30 mouse cellular contexts compared by ENCODE assay signal in genomic region chr13:115171347-115172062, GRCm38 (mm10).
DNase-seq lines count a peak whose midpoint lies in the region; ATAC-seq and TF ChIP-seq lines count a peak whose summit lies in the region.
"Had no signal": no experiment of that assay in that cellular context is flagged by ENCODE, and none has a peak within 500 bp of the region (broad histone marks: within the 10 kb centered on the region; RNA-seq: fewer than 3 reads in every experiment).

No protein-coding gene starts in this region.

- ATAC-seq in lung, embryonic 14.5 days (ENCODE audit: insufficient read depth), result no peak
- peak; percentile 36 for ATAC-seq in activated CD4-positive, CD25-positive, alpha-beta regulatory T cell, adult 4 months
- ATAC-seq in megakaryocyte progenitor cell, adult 5-6 weeks (replicated peaks; ENCODE audit: poor library complexity), result peak; percentile 46; the same call in 1 of the 2 replicates
- ATAC-seq: forebrain, embryonic 15.5 days; intestine, embryonic 16.5 days; midbrain, embryonic 15.5 days had no signal

- DNase-seq in lung, embryonic 14.5 days, result peak; percentile 56
- no peak for DNase-seq in lung, postnatal 14 days
- peak; percentile 9 for DNase-seq in CD4-positive helper T cell, adult 2 months (ENCODE audit: low read depth, low spot score)
- no peak for DNase-seq in frontal cortex, postnatal 36 days (ENCODE audit: low spot score in 2 of 2)
- DNase-seq in left cerebral cortex, postnatal 14 days (ENCODE audit: low spot score in 2 of 2), result no peak
- DNase-seq: adrenal gland, postnatal 10 days; cerebellum, adult 11 months; cerebellum, adult 9-10 months; cerebellum, postnatal 36 days; embryo, embryonic 11 days; gastrocnemius, adult 2 months; heart, postnatal 4 days; kidney, adult 9 months; kidney, postnatal 25 days; left cerebral cortex, postnatal 4 days; liver, embryonic 13.5 days; right cerebral cortex, postnatal 25 days; spleen, adult 18-20 months; thymus, postnatal 14 days had no signal

- H3K27ac ChIP-seq in lung, embryonic 14.5 days (ENCODE audit: low read depth), result no peak overlapping the region
- H3K27ac ChIP-seq: embryonic facial prominence, embryonic 12.5 days; forebrain, embryonic 15.5 days; gastrocnemius, adult 2 months; hindbrain, embryonic 13.5 days; layer of hippocampus, adult 2 months; left cerebral cortex, adult 2 months; liver, embryonic 13.5 days; lung, embryonic 15.5 days; midbrain, embryonic 15.5 days had no signal

- no peaks in the 10 kb centered on the region for H3K4me1 ChIP-seq in lung, embryonic 14.5 days (ENCODE audit: insufficient read depth)
- H3K4me1 ChIP-seq: embryonic facial prominence, embryonic 12.5 days; forebrain, embryonic 15.5 days; hindbrain, embryonic 13.5 days; liver, embryonic 13.5 days; lung, embryonic 15.5 days; midbrain, embryonic 15.5 days had no signal

- 51% methylated on average over 7 of the region's 7 CpGs for WGBS in lung, embryonic 14.5 days

- intact Hi-C loops in left cerebral cortex, postnatal 14 days (cut with DNase I), result no loop called here

- H3K27me3 ChIP-seq in lung, embryonic 14.5 days (ENCODE audit: insufficient read depth, low read length), result no peaks in the 10 kb centered on the region
- H3K27me3 ChIP-seq: embryonic facial prominence, embryonic 12.5 days; forebrain, embryonic 15.5 days; hindbrain, embryonic 13.5 days; liver, embryonic 13.5 days; lung, embryonic 15.5 days; midbrain, embryonic 15.5 days had no signal

- no peak overlapping the region for H3K4me3 ChIP-seq in lung, embryonic 14.5 days (ENCODE audit: low read depth, low read length)
- H3K4me3 ChIP-seq: embryonic facial prominence, embryonic 12.5 days; forebrain, embryonic 15.5 days; gastrocnemius, adult 2 months; hindbrain, embryonic 13.5 days; layer of hippocampus, adult 2 months; left cerebral cortex, adult 2 months; liver, embryonic 13.5 days; lung, embryonic 15.5 days; midbrain, embryonic 15.5 days had no signal

- no peaks in the 10 kb centered on the region for H3K36me3 ChIP-seq in lung, embryonic 14.5 days (ENCODE audit: insufficient read depth)
- H3K36me3 ChIP-seq: embryonic facial prominence, embryonic 12.5 days; forebrain, embryonic 15.5 days; G1E; hindbrain, embryonic 13.5 days; liver, embryonic 13.5 days; lung, embryonic 15.5 days; midbrain, embryonic 15.5 days had no signal

- H3K9ac ChIP-seq in lung, embryonic 14.5 days, result no peak overlapping the region
- H3K9ac ChIP-seq: embryonic facial prominence, embryonic 12.5 days; forebrain, embryonic 15.5 days; hindbrain, embryonic 13.5 days; liver, embryonic 13.5 days; lung, embryonic 15.5 days; midbrain, embryonic 15.5 days had no signal

- H3K9me3 ChIP-seq in lung, embryonic 14.5 days (ENCODE audit: low read depth, low read length), result no peaks in the 10 kb centered on the region
- H3K9me3 ChIP-seq: embryonic facial prominence, embryonic 12.5 days; forebrain, embryonic 15.5 days; G1E; hindbrain, embryonic 13.5 days; liver, embryonic 13.5 days; lung, embryonic 15.5 days; midbrain, embryonic 15.5 days had no signal

- no peak overlapping the region for H3K4me2 ChIP-seq in lung, embryonic 14.5 days
- H3K4me2 ChIP-seq: embryonic facial prominence, embryonic 12.5 days; forebrain, embryonic 15.5 days; hindbrain, embryonic 13.5 days; liver, embryonic 13.5 days; lung, embryonic 15.5 days; midbrain, embryonic 15.5 days had no signal

- TF ChIP-seq CTCF in lung, embryonic 14.5 days (IDR thresholded peaks at IDR 0.05; ENCODE audit: low read depth), result no peak

Comparison
In these comparisons a context has a peak if more than half of its experiments do, and no peak if none do; other contexts are left out.
1. DNase-seq: peak in lung, embryonic 14.5 days (single experiment) and CD4-positive helper T cell, adult 2 months (single experiment); none in lung, postnatal 14 days (single experiment), frontal cortex, postnatal 36 days (0 of 2) and left cerebral cortex, postnatal 14 days (0 of 2).